Mouse (Mus musculus) embryonic fibroblast, embryonic 13.5 days (primary cell): ENCODE data around the gene Wdr82. TPM values are rescaled to one million over a fixed set of nuclear protein-coding genes. Genes with fewer than 3 reads are reported as not detected.

Experiments used
- H3K27ac ChIP-seq: 2 replicates; pipeline ENCODE4 v1.5.1; 2012; ENCODE audit warnings: low read length, control low read depth, inconsistent platforms; ENCODE audit not compliant: insufficient read depth
- H3K4me1 ChIP-seq: 2 replicates; pipeline ENCODE4 v1.6.1; 2011; ENCODE audit warnings: low read length; ENCODE audit not compliant: control insufficient read depth, insufficient read depth
- H3K4me3 ChIP-seq: 2 replicates; pipeline ENCODE4 v1.5.1; 2011; ENCODE audit warnings: mild to moderate bottlenecking, control low read depth, low read length; ENCODE audit not compliant: insufficient read depth
- CTCF ChIP-seq: IDR thresholded peaks from 2 replicates; pipeline ENCODE4 v1.5.1; 2011; ENCODE audit warnings: mild to moderate bottlenecking, control low read depth, low read length, moderate library complexity, borderline replicate concordance; ENCODE audit not compliant: insufficient read depth
- POLR2A ChIP-seq: IDR thresholded peaks from 2 replicates; pipeline ENCODE4 v1.6.1; 2011; ENCODE audit warnings: low read depth, mild to moderate bottlenecking, control low read depth, low read length, moderate library complexity
- polyA plus RNA-seq: library from polyadenylated mRNA; stranded (reverse); fragments of >200 nt; gene quantifications from 2 replicates; pipeline ENCODE4 v1.2.4, GENCODE M21; 2011; ENCODE audit warnings: low read depth; ENCODE audit not compliant: missing spikeins, insufficient read length

The Wdr82 gene
- polyA plus RNA-seq, 1 experiment = 120 TPM

GRCm38 (mm10) chr9:106147281-106147680, 23.4 kb upstream of the Wdr82 start:
- Histone ChIP-seq H3K4me3 (no peak overlapping the region), H3K4me1 (no peaks in the 10 kb centered on the region), H3K27ac (no peak overlapping the region)
- TF ChIP-seq POLR2A (no peak), CTCF (no peak)

- TF ChIP-seq CTCF (no peak), POLR2A (no peak)
- H3K27ac ChIP-seq = no peak overlapping the region
- H3K4me3 ChIP-seq = no peak overlapping the region
- no peaks in the 10 kb centered on the region for H3K4me1 ChIP-seq
These were observed 22.8 kb upstream of the Wdr82 start for GRCm38 (mm10) chr9:106147851-106148431.

GRCm38 (mm10) chr9:106148541-106149398, 22.0 kb upstream of the Wdr82 start:
- no peaks in the 10 kb centered on the region for H3K4me1 ChIP-seq
- no peak for TF ChIP-seq POLR2A
- no peak overlapping the region for H3K27ac ChIP-seq
- no peak overlapping the region for H3K4me3 ChIP-seq

- H3K4me3 ChIP-seq = no peak overlapping the region
- TF ChIP-seq POLR2A (no peak), CTCF (no peak)
These were observed 21.4 kb upstream of the Wdr82 start for GRCm38 (mm10) chr9:106149399-106149754.

GRCm38 (mm10) chr9:106154106-106154505, 16.6 kb upstream of the Wdr82 start:
- H3K27ac ChIP-seq = no peak overlapping the region
- H3K4me1 ChIP-seq = no peaks in the 10 kb centered on the region
- H3K4me3 ChIP-seq = no peak overlapping the region
- no peak for TF ChIP-seq POLR2A
- TF ChIP-seq CTCF = no peak

More at GRCm38 (mm10) chr9:106149399-106149754, 21.4 kb upstream of the Wdr82 start:
- no peak overlapping the region for H3K27ac ChIP-seq
- no peaks in the 10 kb centered on the region for H3K4me1 ChIP-seq

- TF ChIP-seq POLR2A (no peak), CTCF (no peak)
- Histone ChIP-seq H3K4me3 (no peak overlapping the region), H3K27ac (no peak overlapping the region), H3K4me1 (no peaks in the 10 kb centered on the region)
These were observed 14.3 kb upstream of the Wdr82 start for GRCm38 (mm10) chr9:106156419-106156818.

- Histone ChIP-seq H3K4me1 (no peaks in the 10 kb centered on the region), H3K27ac (no peak overlapping the region), H3K4me3 (no peak overlapping the region)
- TF ChIP-seq POLR2A (no peak), CTCF (no peak)
These were observed 13.7 kb upstream of the Wdr82 start for GRCm38 (mm10) chr9:106156921-106157622.

- no peak overlapping the region for H3K27ac ChIP-seq
- no peak overlapping the region for H3K4me3 ChIP-seq
- TF ChIP-seq CTCF (no peak), POLR2A (no peak)
- H3K4me1 ChIP-seq = no peaks in the 10 kb centered on the region
These were observed 13.2 kb upstream of the Wdr82 start for GRCm38 (mm10) chr9:106157623-106157925.

- Histone ChIP-seq H3K27ac (no peak within 1 kb of the TSS), H3K4me1 (no peaks in the 10 kb centered on the region), H3K4me3 (no peak within 1 kb of the TSS)
- no peak for TF ChIP-seq POLR2A
- no peak for TF ChIP-seq CTCF
These were observed 12.7 kb upstream of the Wdr82 start, which contains the start of gene Glyctk for GRCm38 (mm10) chr9:106158037-106158491. Gene Glyctk (minus strand): TSS chr9:106158138.

- H3K4me3 ChIP-seq = no peak overlapping the region
- no peaks in the 10 kb centered on the region for H3K4me1 ChIP-seq
- no peak for TF ChIP-seq POLR2A
- no peak for TF ChIP-seq CTCF
- no peak overlapping the region for H3K27ac ChIP-seq
These were observed 11.5 kb upstream of the Wdr82 start for GRCm38 (mm10) chr9:106159237-106159636.
